Mouse (Mus musculus) ES-E14 (cell line): Measurements from ENCODE around the gene Prdm5.

ENCODE experiments used
- CHD2 ChIP-seq: IDR thresholded peaks from 2 replicates; pipeline ENCODE4 v1.6.1; 2014; ENCODE audit warnings: mild to moderate bottlenecking, low read depth, low read length, inconsistent platforms
- HCFC1 ChIP-seq: IDR thresholded peaks from 2 replicates; pipeline ENCODE4 v1.6.1; 2012; ENCODE audit warnings: low read length, inconsistent platforms, borderline replicate concordance; ENCODE audit not compliant: insufficient read depth

GRCm38 (mm10) chr6:65952309-65952708, 173.5 kb downstream of the Prdm5 start, which contains the start of gene 4930544G11Rik:
- TF ChIP-seq CHD2 (no peak), HCFC1 (no peak)
